In genomic region chr13:12263996-12264395, GRCm38 (mm10) we compare ENCODE assay signal across 15 mouse cellular contexts.
"Had no signal": no experiment of that assay in that cellular context is flagged by ENCODE, and none has a peak within 500 bp of the region (broad histone marks: within the 10 kb centered on the region; RNA-seq: fewer than 3 reads in every experiment).

No protein-coding gene starts in this region.

- ATAC-seq: liver, postnatal 0 days; midbrain, embryonic 13.5 days; midbrain, embryonic 15.5 days had no signal

- H3K9me3 ChIP-seq: midbrain, embryonic 15.5 days; stomach, embryonic 15.5 days had no signal

- H3K4me1 ChIP-seq: midbrain, embryonic 13.5 days; midbrain, embryonic 15.5 days; neural tube, embryonic 12.5 days; stomach, embryonic 15.5 days had no signal

- DNase-seq: liver, postnatal 0 days; lung, embryonic 14.5 days; lung, postnatal 10 days; lung, postnatal 4 days; right cerebral cortex, postnatal 14 days; thymus, adult 2 months; thymus, postnatal 36 days had no signal

- H3K27me3 ChIP-seq: liver, embryonic 15.5 days; megakaryocyte, embryonic 14.5 days; midbrain, embryonic 13.5 days; midbrain, embryonic 15.5 days; neural tube, embryonic 12.5 days; stomach, embryonic 15.5 days had no signal

- H3K9ac ChIP-seq: liver, embryonic 15.5 days; liver, postnatal 0 days; lung, embryonic 14.5 days; midbrain, embryonic 13.5 days; midbrain, embryonic 15.5 days; neural tube, embryonic 12.5 days; stomach, embryonic 15.5 days had no signal

- H3K4me2 ChIP-seq: liver, embryonic 15.5 days; lung, embryonic 14.5 days; midbrain, embryonic 11.5 days; midbrain, embryonic 13.5 days; midbrain, embryonic 15.5 days; neural tube, embryonic 12.5 days; stomach, embryonic 15.5 days had no signal

- H3K36me3 ChIP-seq: liver, embryonic 15.5 days; midbrain, embryonic 13.5 days; midbrain, embryonic 15.5 days; neural tube, embryonic 12.5 days; stomach, embryonic 15.5 days had no signal

- H3K4me3 ChIP-seq: liver, embryonic 15.5 days; megakaryocyte, embryonic 14.5 days; midbrain, embryonic 13.5 days; midbrain, embryonic 15.5 days; neural tube, embryonic 12.5 days; stomach, embryonic 15.5 days had no signal

- H3K27ac ChIP-seq: liver, embryonic 15.5 days; midbrain, embryonic 13.5 days; midbrain, embryonic 15.5 days; neural tube, embryonic 12.5 days; stomach, embryonic 15.5 days; stomach, postnatal 0 days had no signal
